Mouse (Mus musculus) heart, adult 2 months (tissue): ENCODE measurements around the gene Dnajc10.

Experiments used
- CTCF ChIP-seq: fragments of 200-600 bp; IDR thresholded peaks from 2 replicates; pipeline ENCODE4 v1.8.1; 2022; ENCODE audit warnings: antibody characterized with exemption, mild to moderate bottlenecking, moderate library complexity
- POLR2A ChIP-seq: fragments of 200-500 bp; IDR thresholded peaks from 2 replicates; pipeline ENCODE4 v1.6.1; 2011; ENCODE audit warnings: mild to moderate bottlenecking, low read depth, low read length, control low read depth; ENCODE audit not compliant: insufficient read depth

DNA sequence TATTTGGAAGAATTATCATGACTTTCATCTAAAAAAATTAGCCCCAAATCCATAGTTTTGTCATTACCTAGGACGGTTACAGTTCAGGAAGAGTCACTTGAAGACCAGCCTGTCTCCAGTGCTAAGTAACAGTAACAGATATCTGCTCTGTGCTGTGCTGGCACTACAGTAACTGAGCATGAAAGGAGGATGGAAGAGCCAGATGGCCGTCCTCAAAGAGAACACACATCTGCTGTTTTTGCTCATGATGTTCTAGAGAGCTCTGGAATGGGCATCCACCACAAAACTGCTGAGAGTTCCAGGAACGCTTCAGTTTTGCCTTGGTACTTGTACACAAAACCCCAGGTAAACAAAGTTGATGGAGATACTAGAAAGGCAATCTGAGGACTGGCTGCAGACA, 73.1 kb downstream of the Dnajc10 start:
- TF ChIP-seq POLR2A (no peak), CTCF (no peak)
